Mouse (Mus musculus) stomach, embryonic 14.5 days (tissue): Measurements from ENCODE around the gene Gpi1. TPM values are rescaled to one million over a fixed set of nuclear protein-coding genes. Genes with fewer than 3 reads are reported as not detected.

Source experiments
- ATAC-seq: fragments of 200-750 bp; cut with Nextera tagmentation; 2 replicates; pipeline ENCODE4 v1.8.0; 2017; ENCODE audit warnings: low read depth, moderate TSS enrichment; ENCODE audit not compliant: insufficient number of reproducible peaks, insufficient read depth, low FRiP score
- H3K27ac ChIP-seq: fragments of 300-500 bp; sonication (generic); 2 replicates; pipeline ENCODE4 v1.5.1; 2014; ENCODE audit warnings: mild to moderate bottlenecking, low read length, moderate library complexity, mixed read lengths
- H3K27me3 ChIP-seq: fragments of 300-500 bp; sonication (generic); 2 replicates; pipeline ENCODE4 v1.6.1; 2014; ENCODE audit warnings: low read length, control low read depth, mixed read lengths; ENCODE audit not compliant: control insufficient read depth, insufficient read depth
- H3K36me3 ChIP-seq: fragments of 300-500 bp; sonication (generic); 2 replicates; pipeline ENCODE4 v1.6.1; 2014; ENCODE audit warnings: mild to moderate bottlenecking, control low read depth, low read length, moderate library complexity, mixed read lengths; ENCODE audit not compliant: control insufficient read depth, insufficient read depth
- H3K4me1 ChIP-seq: fragments of 300-500 bp; sonication (generic); 2 replicates; pipeline ENCODE4 v1.6.1; 2014; ENCODE audit warnings: low read length, control low read depth, mixed read lengths; ENCODE audit not compliant: control insufficient read depth, insufficient read depth
- H3K4me2 ChIP-seq: fragments of 300-500 bp; sonication (generic); replicated peaks from 2 replicates; pipeline ENCODE4 v1.6.1; 2014; ENCODE audit warnings: low read depth, low read length, control low read depth
- H3K4me3 ChIP-seq: fragments of 300-500 bp; sonication (generic); 2 replicates; pipeline ENCODE4 v1.5.1; 2014; ENCODE audit warnings: low read depth, low read length, control low read depth
- H3K9ac ChIP-seq: fragments of 300-500 bp; sonication (generic); replicated peaks from 2 replicates; pipeline ENCODE4 v1.6.1; 2014; ENCODE audit warnings: low read depth, mild to moderate bottlenecking, control low read depth, low read length, moderate library complexity, mixed read lengths
- H3K9me3 ChIP-seq: fragments of 300-500 bp; sonication (generic); 2 replicates; pipeline ENCODE4 v1.6.1; 2016; ENCODE audit warnings: low read depth, low read length, control low read depth; ENCODE audit not compliant: control insufficient read depth
- WGBS: fragments of 180-500 bp; shearing (Covaris S2); extraction: QIAGEN DNeasy Blood & Tissue Kit; methylation state at CpG from one replicate; pipeline ENCODE4 v1.1.7; 2014; 5-methylcytosine and 5-hydroxymethylcytosine counted together
- polyA plus RNA-seq: library from polyadenylated mRNA; unstranded; fragments of >200 nt; fragmentation: Nextera tagmentation; extraction: Ambion mirVana; gene quantifications from 2 replicates; pipeline ENCODE4 v1.2.1, GENCODE M21; 2014

Gene Gpi1
- polyA plus RNA-seq, 1 experiment from 2014 or later, result 354 TPM

- Histone ChIP-seq H3K4me1 (no peaks in the 10 kb centered on the region), H3K9me3 (no peaks in the 10 kb centered on the region), H3K27me3 (no peaks in the 10 kb centered on the region), H3K36me3 (peaks cover 51% of the 10 kb centered on the region), H3K4me3 (no peak overlapping the region), H3K4me2 (no peak overlapping the region), H3K27ac (no peak overlapping the region), H3K9ac (no peak overlapping the region)
- WGBS, result 82% methylated on average over 9 of the region's 9 CpGs
- no peak for ATAC-seq
Measured at GRCm38 (mm10) chr7:34257279-34257678, 27.1 kb upstream of the Gpi1 start.

GRCm38 (mm10) chr7:34255916-34256315 lies 25.8 kb upstream of the Gpi1 start:
- peak overlapping the region; percentile 29; the same call in 1 of the 2 replicates for H3K27ac ChIP-seq
- WGBS, result 100% methylated on average over 1 of the region's 1 CpGs
- ATAC-seq, result no peak
- H3K4me3 ChIP-seq, result no peak overlapping the region
- peaks cover 47% of the 10 kb centered on the region for H3K36me3 ChIP-seq
- no peak overlapping the region for H3K9ac ChIP-seq
- H3K4me1 ChIP-seq, result no peaks in the 10 kb centered on the region
- no peaks in the 10 kb centered on the region for H3K9me3 ChIP-seq
- H3K27me3 ChIP-seq, result no peaks in the 10 kb centered on the region
- H3K4me2 ChIP-seq, result no peak overlapping the region

GRCm38 (mm10) chr7:34255137-34255536 lies 25.0 kb upstream of the Gpi1 start:
- H3K27ac ChIP-seq, result no peak overlapping the region; the same call in 1 of the 2 replicates
- H3K4me1 ChIP-seq, result no peaks in the 10 kb centered on the region
- WGBS, result 53% methylated on average over 3 of the region's 3 CpGs
- no peaks in the 10 kb centered on the region for H3K27me3 ChIP-seq
- peaks cover 52% of the 10 kb centered on the region for H3K36me3 ChIP-seq
- no peaks in the 10 kb centered on the region for H3K9me3 ChIP-seq
- H3K4me3 ChIP-seq, result no peak overlapping the region
- no peak for ATAC-seq
- H3K9ac ChIP-seq, result no peak overlapping the region
- no peak overlapping the region for H3K4me2 ChIP-seq

- Histone ChIP-seq H3K36me3 (peaks cover 57% of the 10 kb centered on the region), H3K27me3 (no peaks in the 10 kb centered on the region), H3K9me3 (no peaks in the 10 kb centered on the region), H3K4me3 (no peak overlapping the region), H3K4me1 (no peaks in the 10 kb centered on the region), H3K27ac (no peak overlapping the region), H3K4me2 (no peak overlapping the region), H3K9ac (no peak overlapping the region)
- WGBS, result 94% methylated on average over 2 of the region's 2 CpGs
- no peak for ATAC-seq
Measured at GRCm38 (mm10) chr7:34252030-34252429, 21.9 kb upstream of the Gpi1 start.

- no peaks in the 10 kb centered on the region for H3K4me1 ChIP-seq
- no peaks in the 10 kb centered on the region for H3K27me3 ChIP-seq
- peaks cover 54% of the 10 kb centered on the region for H3K36me3 ChIP-seq
- 92% methylated on average over 7 of the region's 7 CpGs for WGBS
- no peak within 1 kb of the TSS for H3K4me2 ChIP-seq
- no peak for ATAC-seq
- H3K9me3 ChIP-seq, result no peaks in the 10 kb centered on the region
- no peak within 1 kb of the TSS for H3K27ac ChIP-seq
- no peak within 1 kb of the TSS for H3K9ac ChIP-seq
- no peak within 1 kb of the TSS for H3K4me3 ChIP-seq
Measured at GRCm38 (mm10) chr7:34250738-34251137, 20.6 kb upstream of the Gpi1 start, which contains the start of gene Gm6096. TSS of gene Gm6096 (plus strand) at chr7:34251038.

GRCm38 (mm10) chr7:34246870-34247499 lies 16.8 kb upstream of the Gpi1 start:
- Histone ChIP-seq H3K4me1 (no peaks in the 10 kb centered on the region), H3K9ac (no peak overlapping the region), H3K36me3 (peaks cover 54% of the 10 kb centered on the region), H3K27ac (no peak overlapping the region), H3K4me3 (no peak overlapping the region), H3K4me2 (no peak overlapping the region), H3K27me3 (no peaks in the 10 kb centered on the region), H3K9me3 (no peaks in the 10 kb centered on the region)
- no peak for ATAC-seq
- 83% methylated on average over 3 of the region's 3 CpGs for WGBS

- H3K9ac ChIP-seq, result no peak overlapping the region
- no peak overlapping the region for H3K27ac ChIP-seq
- H3K4me3 ChIP-seq, result no peak overlapping the region
- no peak for ATAC-seq
- no peaks in the 10 kb centered on the region for H3K9me3 ChIP-seq
- WGBS, result 93% methylated on average over 11 of the region's 11 CpGs
- H3K27me3 ChIP-seq, result no peaks in the 10 kb centered on the region
- H3K36me3 ChIP-seq, result peaks cover 68% of the 10 kb centered on the region
- no peaks in the 10 kb centered on the region for H3K4me1 ChIP-seq
- no peak overlapping the region for H3K4me2 ChIP-seq
Measured at GRCm38 (mm10) chr7:34242176-34242575, 12.0 kb upstream of the Gpi1 start.

- Histone ChIP-seq H3K4me1 (0 out of 2 replicates have a peak, but pooled peaks cover 5% of the 10 kb centered on the region), H3K4me2 (no peak overlapping the region), H3K9ac (no peak overlapping the region), H3K4me3 (no peak overlapping the region), H3K36me3 (peaks cover 49% of the 10 kb centered on the region), H3K27me3 (no peaks in the 10 kb centered on the region), H3K9me3 (no peaks in the 10 kb centered on the region), H3K27ac (no peak overlapping the region)
- ATAC-seq, result no peak
- WGBS, result 89% methylated on average over 5 of the region's 5 CpGs
Measured at GRCm38 (mm10) chr7:34238086-34238485, 8.0 kb upstream of the Gpi1 start.

- 0 out of 2 replicates have a peak, but pooled peaks cover 5% of the 10 kb centered on the region for H3K4me1 ChIP-seq
- H3K4me2 ChIP-seq, result no peak overlapping the region
- no peaks in the 10 kb centered on the region for H3K27me3 ChIP-seq
- no peak overlapping the region for H3K27ac ChIP-seq
- no peak overlapping the region for H3K4me3 ChIP-seq
- ATAC-seq, result no peak
- no peaks in the 10 kb centered on the region for H3K9me3 ChIP-seq
- 89% methylated on average over 5 of the region's 5 CpGs for WGBS
- H3K36me3 ChIP-seq, result peaks cover 39% of the 10 kb centered on the region
- H3K9ac ChIP-seq, result no peak overlapping the region
Measured at GRCm38 (mm10) chr7:34235602-34236001, 5.5 kb upstream of the Gpi1 start.
